Mouse (Mus musculus) lung, postnatal 0 days (tissue): Measurements from ENCODE around the gene Clasp2.
A peak's percentile ranks its signal among the peaks of the same experiment; 100 is the strongest.

Source experiments
- CTCF ChIP-seq: IDR thresholded peaks from 2 replicates; pipeline ENCODE4 v1.5.1; 2016; ENCODE audit warnings: antibody characterized with exemption, mild to moderate bottlenecking
- EP300 ChIP-seq: IDR thresholded peaks from 2 replicates; pipeline ENCODE4 v1.6.1; 2016; ENCODE audit warnings: antibody characterized with exemption, mild to moderate bottlenecking, control low read depth

- TF ChIP-seq CTCF (no peak), EP300 (peak; percentile 56; the same call in 1 of the 2 replicates)
These were observed 33.6 kb upstream of the Clasp2 start, which contains the start of gene Pdcd6ip for GRCm38 (mm10) chr9:113707481-113708360.
